Mouse (Mus musculus) cerebellum, adult 8-10 months (tissue): ENCODE results near the gene Atp6v1e2.

Experiments
- DNase-seq: peaks from one replicate; pipeline ENCODE4 v3.0.0; 2022

The Atp6v1e2 gene

GRCm38 (mm10) chr17:86947840-86948796 lies at the start of gene Atp6v1e2:
Gene Atp6v1e2, minus strand, starts transcription at chr17:86947897.
- DNase-seq = no peak

GRCm38 (mm10) chr17:86997323-86997722 lies 49.6 kb upstream of the Atp6v1e2 start:
- no peak for DNase-seq

GRCm38 (mm10) chr17:86991306-86991705 lies 43.6 kb upstream of the Atp6v1e2 start:
- no peak for DNase-seq

- no peak for DNase-seq
These were observed 41.0 kb upstream of the Atp6v1e2 start for GRCm38 (mm10) chr17:86988601-86989184.

GRCm38 (mm10) chr17:86988161-86988560 lies 40.5 kb upstream of the Atp6v1e2 start:
- DNase-seq = no peak

- DNase-seq = no peak
These were observed 38.9 kb upstream of the Atp6v1e2 start for GRCm38 (mm10) chr17:86986449-86987138.

- DNase-seq = no peak
These were observed 34.8 kb upstream of the Atp6v1e2 start for GRCm38 (mm10) chr17:86982497-86982896.

GRCm38 (mm10) chr17:86981701-86982100 lies 34.0 kb upstream of the Atp6v1e2 start:
- DNase-seq = no peak

GRCm38 (mm10) chr17:86981205-86981604 lies 33.5 kb upstream of the Atp6v1e2 start:
- DNase-seq = no peak

- DNase-seq = no peak
These were observed 30.8 kb upstream of the Atp6v1e2 start for GRCm38 (mm10) chr17:86978496-86978895.

- no peak for DNase-seq
These were observed 28.7 kb upstream of the Atp6v1e2 start for GRCm38 (mm10) chr17:86976387-86976786.

GRCm38 (mm10) chr17:86973097-86973496 lies 25.4 kb upstream of the Atp6v1e2 start:
- no peak for DNase-seq

- DNase-seq = no peak
These were observed 24.2 kb upstream of the Atp6v1e2 start for GRCm38 (mm10) chr17:86971860-86972259.

- no peak for DNase-seq
These were observed 23.3 kb upstream of the Atp6v1e2 start for GRCm38 (mm10) chr17:86971036-86971435.

GRCm38 (mm10) chr17:86970026-86970750 lies 22.5 kb upstream of the Atp6v1e2 start:
- DNase-seq = no peak

GRCm38 (mm10) chr17:86969582-86969981 lies 21.9 kb upstream of the Atp6v1e2 start:
- no peak for DNase-seq

GRCm38 (mm10) chr17:86968581-86968980 lies 20.9 kb upstream of the Atp6v1e2 start:
- no peak for DNase-seq

GRCm38 (mm10) chr17:86967536-86968525 lies 20.1 kb upstream of the Atp6v1e2 start:
- no peak for DNase-seq

GRCm38 (mm10) chr17:86967048-86967447 lies 19.4 kb upstream of the Atp6v1e2 start:
- DNase-seq = no peak

- DNase-seq = no peak
These were observed 18.3 kb upstream of the Atp6v1e2 start for GRCm38 (mm10) chr17:86966040-86966439.

GRCm38 (mm10) chr17:86965121-86965520 lies 17.4 kb upstream of the Atp6v1e2 start:
- DNase-seq = no peak

GRCm38 (mm10) chr17:86964502-86964901 lies 16.8 kb upstream of the Atp6v1e2 start:
- peak; percentile 34 for DNase-seq
